23 mouse cellular contexts compared by ENCODE assay signal in the genomic region with DNA sequence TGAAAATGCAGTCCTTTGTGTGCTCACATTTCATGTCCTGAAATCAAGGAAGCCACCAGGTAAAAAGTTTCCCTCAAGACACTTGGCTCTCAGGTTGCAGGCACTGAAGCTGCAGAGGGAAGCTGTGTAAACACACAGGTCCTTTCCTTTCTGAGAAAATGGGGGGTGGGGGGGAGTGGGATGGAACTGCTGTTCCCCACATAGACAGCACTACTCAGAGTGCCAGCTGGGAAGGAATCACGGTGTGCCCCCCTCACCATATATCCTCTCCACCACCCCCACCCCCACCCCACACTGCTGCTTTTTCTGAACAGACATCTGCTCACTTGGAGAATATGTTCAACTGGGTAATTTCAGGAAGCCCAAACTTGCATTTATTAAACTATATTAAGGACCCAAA. TPM values are rescaled to one million over a fixed set of nuclear protein-coding genes. Genes with fewer than 3 reads are reported as not detected.
A peak's percentile ranks its signal among the peaks of the same experiment; 100 is the strongest.
DNase-seq lines count a peak whose midpoint lies in the region; ATAC-seq lines count a peak whose summit lies in the region.
"Had no signal": no experiment of that assay in that cellular context is flagged by ENCODE, and none has a peak within 500 bp of the region (broad histone marks: within the 10 kb centered on the region; RNA-seq: fewer than 3 reads in every experiment).

No protein-coding gene starts in this region.

- H3K9ac ChIP-seq in forebrain, embryonic 11.5 days (ENCODE audit: low read length): no peak overlapping the region
- H3K9ac ChIP-seq in forebrain, embryonic 16.5 days (replicated peaks; ENCODE audit: low read depth, low read length): no peak overlapping the region
- no peak overlapping the region for H3K9ac ChIP-seq in liver, embryonic 11.5 days (ENCODE audit: low read depth, low read length)

- H3K27ac ChIP-seq in forebrain, embryonic 11.5 days (ENCODE audit: low read depth, low read length): no peak overlapping the region
- no peak overlapping the region for H3K27ac ChIP-seq in forebrain, embryonic 16.5 days (ENCODE audit: low read length)
- no peak overlapping the region for H3K27ac ChIP-seq in liver, embryonic 11.5 days (ENCODE audit: low read depth, low read length)

- H3K9me3 ChIP-seq in forebrain, embryonic 11.5 days (ENCODE audit: control insufficient read depth, low read length): no peaks in the 10 kb centered on the region
- H3K9me3 ChIP-seq in forebrain, embryonic 16.5 days (ENCODE audit: control insufficient read depth, low read length): no peaks in the 10 kb centered on the region
- H3K9me3 ChIP-seq in liver, embryonic 11.5 days (ENCODE audit: control insufficient read depth, low read length): no peaks in the 10 kb centered on the region
- H3K9me3 ChIP-seq: G1E had no signal

- no peak overlapping the region for H3K4me3 ChIP-seq in forebrain, embryonic 11.5 days (ENCODE audit: low read depth, low read length)
- no peak overlapping the region for H3K4me3 ChIP-seq in forebrain, embryonic 16.5 days (replicated peaks; ENCODE audit: low read length)
- no peak overlapping the region for H3K4me3 ChIP-seq in liver, embryonic 11.5 days (ENCODE audit: low read depth, low read length)

- H3K27me3 ChIP-seq in forebrain, embryonic 11.5 days (ENCODE audit: control insufficient read depth, insufficient read depth, low read length): no peaks in the 10 kb centered on the region
- H3K27me3 ChIP-seq in forebrain, embryonic 16.5 days (replicated peaks; ENCODE audit: control insufficient read depth, insufficient read depth, low read length): no peaks in the 10 kb centered on the region
- no peaks in the 10 kb centered on the region for H3K27me3 ChIP-seq in liver, embryonic 11.5 days (replicated peaks; ENCODE audit: control insufficient read depth, insufficient read depth, low read length)
- H3K27me3 ChIP-seq: CH12.LX, Patski had no signal

- no peak for ATAC-seq in forebrain, embryonic 11.5 days (replicated peaks; ENCODE audit: low FRiP score)
- ATAC-seq in forebrain, embryonic 16.5 days: no peak
- ATAC-seq in frontal cortex, adult (ENCODE audit: low TSS enrichment): peak; percentile 61
- no peak for ATAC-seq in liver, embryonic 11.5 days (replicated peaks; ENCODE audit: low FRiP score)
- ATAC-seq: activated CD4-positive, CD25-positive, alpha-beta regulatory T cell, adult 4 months; CD4-positive, CD25-positive, alpha-beta regulatory T cell, adult 4 months; Patski had no signal

- DNase-seq in forebrain, embryonic 11.5 days (ENCODE audit: low spot score): peak; percentile 41
- no peak for DNase-seq in frontal cortex, adult 2 months (ENCODE audit: extremely low spot score in 1 of 2, low spot score in 1 of 2)
- DNase-seq in brain, adult 2 months (ENCODE audit: low read depth, low spot score): peak; percentile 62
- DNase-seq in telencephalon, adult 2 months (ENCODE audit: low read depth, low spot score): peak; percentile 47
- DNase-seq in ovary, postnatal 10 days (ENCODE audit: low spot score): no peak
- no peak for DNase-seq in liver, embryonic 11.5 days (ENCODE audit: low spot score)
- DNase-seq: adrenal gland, adult 2 months; adrenal gland, adult 8-10 months; adrenal gland, postnatal 10 days; adrenal gland, postnatal 14 days; adrenal gland, postnatal 25 days; adrenal gland, postnatal 36 days; B cell, adult 2 months; cerebellum, adult 11 months; cerebellum, adult 11-12 months; cerebellum, adult 18-20 months had no signal

- H3K4me1 ChIP-seq in forebrain, embryonic 11.5 days (replicated peaks; ENCODE audit: control insufficient read depth, insufficient read depth, low read length): no peaks in the 10 kb centered on the region
- peaks cover 15% of the 10 kb centered on the region for H3K4me1 ChIP-seq in forebrain, embryonic 16.5 days (replicated peaks; ENCODE audit: control insufficient read depth, insufficient read depth, low read length)
- peaks cover 4% of the 10 kb centered on the region; the same call in 1 of the 2 replicates for H3K4me1 ChIP-seq in liver, embryonic 11.5 days (replicated peaks; ENCODE audit: control insufficient read depth, insufficient read depth, low read length)

- peaks cover 22% of the 10 kb centered on the region for H3K36me3 ChIP-seq in forebrain, embryonic 11.5 days (ENCODE audit: control insufficient read depth, insufficient read depth, low read length)
- H3K36me3 ChIP-seq in forebrain, embryonic 16.5 days (ENCODE audit: control insufficient read depth, insufficient read depth): peaks cover 47% of the 10 kb centered on the region
- H3K36me3 ChIP-seq in liver, embryonic 11.5 days (ENCODE audit: control insufficient read depth, insufficient read depth, low read length): peaks cover 22% of the 10 kb centered on the region

- H3K4me2 ChIP-seq in forebrain, embryonic 11.5 days (ENCODE audit: low read depth, low read length, severe bottlenecking): no peak overlapping the region
- no peak overlapping the region for H3K4me2 ChIP-seq in forebrain, embryonic 16.5 days (ENCODE audit: low read length)
- no peak overlapping the region for H3K4me2 ChIP-seq in liver, embryonic 11.5 days

- 95% methylated on average over 1 of the region's 1 CpGs for WGBS in forebrain, embryonic 11.5 days
- 50% methylated on average over 1 of the region's 1 CpGs for WGBS in forebrain, embryonic 16.5 days
- 92% methylated on average over 1 of the region's 1 CpGs for WGBS in liver, embryonic 11.5 days

RNA-seq across cellular contexts. Expression of gene Zfp821, which starts 7.2 kb away (rescaled TPM):
- polyA plus RNA-seq in forebrain, embryonic 11.5 days (2014; fragmentation: Nextera tagmentation; extraction: Ambion mirVana): 50.2 and 56.1 TPM in 2 replicates
- 85.6 and 88.3 TPM in 2 replicates for polyA plus RNA-seq in forebrain, embryonic 16.5 days (2015; fragmentation: Nextera tagmentation; extraction: Ambion mirVana)
- polyA plus RNA-seq in frontal cortex, adult 2 months (2012; rRNA removed): 53.2 TPM in 2 replicates
- 10.6 and 11.7 TPM in 2 replicates for polyA plus RNA-seq in liver, embryonic 11.5 days (2014; fragmentation: Nextera tagmentation; extraction: Ambion mirVana)

RNA-seq across cellular contexts. Expression of gene Ist1, which starts 19.5 kb away (rescaled TPM):
- 172 and 186 TPM in 2 replicates for polyA plus RNA-seq in forebrain, embryonic 11.5 days (2014; fragmentation: Nextera tagmentation; extraction: Ambion mirVana)
- polyA plus RNA-seq in forebrain, embryonic 16.5 days (2015; fragmentation: Nextera tagmentation; extraction: Ambion mirVana): 187 and 199 TPM in 2 replicates
- polyA plus RNA-seq in frontal cortex, adult 2 months (2012; rRNA removed): 104 and 110 TPM in 2 replicates
- polyA plus RNA-seq in liver, embryonic 11.5 days (2014; fragmentation: Nextera tagmentation; extraction: Ambion mirVana): 76.4 and 85.5 TPM in 2 replicates

RNA-seq across cellular contexts. Expression of gene Atxn1l, which starts 25.0 kb away (rescaled TPM):
- polyA plus RNA-seq in forebrain, embryonic 11.5 days (2014; fragmentation: Nextera tagmentation; extraction: Ambion mirVana): 8.3 and 8.6 TPM in 2 replicates
- polyA plus RNA-seq in forebrain, embryonic 16.5 days (2015; fragmentation: Nextera tagmentation; extraction: Ambion mirVana): 4.4 and 5.1 TPM in 2 replicates
- polyA plus RNA-seq in frontal cortex, adult 2 months (2012; rRNA removed): 15.0 and 15.4 TPM in 2 replicates
- 5.6 and 7.5 TPM in 2 replicates for polyA plus RNA-seq in liver, embryonic 11.5 days (2014; fragmentation: Nextera tagmentation; extraction: Ambion mirVana)

Comparison
In these comparisons a context has a peak if more than half of its experiments do, and no peak if none do; other contexts are left out.
1. DNase-seq: peak in forebrain, embryonic 11.5 days (single experiment), brain, adult 2 months (single experiment) and telencephalon, adult 2 months (single experiment); none in frontal cortex, adult 2 months (0 of 2), ovary, postnatal 10 days (single experiment) and liver, embryonic 11.5 days (single experiment).